Mouse (Mus musculus) embryonic facial prominence, embryonic 14.5 days (tissue): ENCODE data around the gene Ift74. TPM values are rescaled to one million over a fixed set of nuclear protein-coding genes. Genes with fewer than 3 reads are reported as not detected.

ENCODE experiments used
- ATAC-seq: fragments of 200-750 bp; cut with Nextera tagmentation; 2 replicates; pipeline ENCODE4 v1.8.0; 2017; ENCODE audit warnings: low read depth, moderate number of reproducible peaks, moderate TSS enrichment
- DNase-seq: peaks from one replicate; pipeline ENCODE4 v3.0.0-alpha.2; 2015; ENCODE audit warnings: low spot score
- H3K27ac ChIP-seq: fragments of 300-500 bp; sonication (generic); replicated peaks from 2 replicates; pipeline ENCODE4 v1.5.1; 2014; ENCODE audit warnings: low read depth, mild to moderate bottlenecking, low read length, moderate library complexity
- H3K27me3 ChIP-seq: fragments of 300-500 bp; sonication (generic); replicated peaks from 2 replicates; pipeline ENCODE4 v1.6.1; 2014; ENCODE audit warnings: low read length; ENCODE audit not compliant: control insufficient read depth, insufficient read depth
- H3K36me3 ChIP-seq: fragments of 300-500 bp; sonication (generic); 2 replicates; pipeline ENCODE4 v1.6.1; 2014; ENCODE audit warnings: low read length, mixed read lengths; ENCODE audit not compliant: control insufficient read depth, insufficient read depth
- H3K4me1 ChIP-seq: fragments of 300-500 bp; sonication (generic); 2 replicates; pipeline ENCODE4 v1.6.1; 2014; ENCODE audit warnings: antibody characterized with exemption, low read length; ENCODE audit not compliant: control insufficient read depth, insufficient read depth
- H3K4me2 ChIP-seq: fragments of 300-500 bp; sonication (generic); 2 replicates; pipeline ENCODE4 v1.6.1; 2014; ENCODE audit warnings: low read depth, mild to moderate bottlenecking, low read length, moderate library complexity, mixed read lengths
- H3K4me3 ChIP-seq: fragments of 300-500 bp; sonication (generic); 2 replicates; pipeline ENCODE4 v1.5.1; 2014; ENCODE audit warnings: low read depth, mild to moderate bottlenecking, low read length
- H3K9ac ChIP-seq: fragments of 300-500 bp; sonication (generic); 2 replicates; pipeline ENCODE4 v1.6.1; 2014; ENCODE audit warnings: low read depth, mild to moderate bottlenecking, low read length, moderate library complexity, mixed read lengths
- H3K9me3 ChIP-seq: fragments of 300-500 bp; sonication (generic); 2 replicates; pipeline ENCODE4 v1.6.1; 2016; ENCODE audit warnings: low read length; ENCODE audit not compliant: control insufficient read depth
- WGBS: fragments of 180-500 bp; shearing (Covaris S2); extraction: QIAGEN DNeasy Blood & Tissue Kit; methylation state at CpG from one replicate; pipeline ENCODE4 v1.1.7; 2014; 5-methylcytosine and 5-hydroxymethylcytosine counted together
- polyA plus RNA-seq: library from polyadenylated mRNA; unstranded; fragments of >200 nt; fragmentation: Nextera tagmentation; extraction: Ambion mirVana; gene quantifications from 2 replicates; pipeline ENCODE4 v1.2.1, GENCODE M21; 2014

Gene Ift74
- polyA plus RNA-seq: 33.5 and 36.2 TPM in 2 replicates

DNA sequence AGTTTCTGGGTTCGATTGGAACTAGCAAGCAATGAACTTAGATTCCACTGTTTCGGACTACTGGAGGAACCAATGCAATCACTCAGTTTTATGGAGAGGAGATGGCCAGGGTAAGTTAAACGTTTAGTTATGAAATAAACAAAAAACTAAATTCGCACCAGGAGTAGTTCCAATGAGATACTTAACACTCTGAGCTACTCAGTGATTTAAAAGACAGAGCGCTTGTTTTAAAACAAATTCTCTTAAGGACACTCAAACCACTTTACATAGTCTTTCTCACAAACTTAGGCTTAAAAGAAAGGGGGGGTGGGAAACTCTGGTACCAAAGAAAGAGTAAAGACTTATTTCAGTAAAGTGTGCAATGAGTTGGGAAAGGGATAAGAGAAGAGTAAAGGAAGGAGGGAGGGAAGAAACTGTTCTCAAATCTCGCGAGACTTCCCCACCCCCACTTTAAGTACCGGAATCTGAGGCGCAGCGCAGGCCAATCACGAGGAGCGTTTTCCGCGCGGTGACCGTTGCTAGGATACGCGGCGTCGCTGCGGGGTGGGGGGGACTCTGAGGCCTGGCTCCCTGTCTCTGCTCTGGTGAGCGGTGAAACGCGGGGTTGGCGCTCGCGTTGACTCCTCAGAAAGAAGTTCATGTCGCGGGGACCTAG, at the start of gene Ift74:
Gene Ift74, plus strand, starts transcription at position 520 of the 655 bp plus-strand sequence.
- Histone ChIP-seq H3K9me3 (no peaks in the 10 kb centered on the region), H3K27ac (peak within 1 kb of the TSS; percentile 86), H3K4me2 (peak within 1 kb of the TSS; percentile 58), H3K36me3 (no peaks in the 10 kb centered on the region), H3K4me1 (peaks cover 10% of the 10 kb centered on the region; the same call in 1 of the 2 replicates), H3K9ac (peak within 1 kb of the TSS; percentile 70), H3K4me3 (peak within 1 kb of the TSS; percentile 55), H3K27me3 (no peaks in the 10 kb centered on the region)
- peak; percentile 100 for ATAC-seq
- peak; percentile 98 for DNase-seq
- 3% methylated on average over 29 of the region's 29 CpGs for WGBS

DNA sequence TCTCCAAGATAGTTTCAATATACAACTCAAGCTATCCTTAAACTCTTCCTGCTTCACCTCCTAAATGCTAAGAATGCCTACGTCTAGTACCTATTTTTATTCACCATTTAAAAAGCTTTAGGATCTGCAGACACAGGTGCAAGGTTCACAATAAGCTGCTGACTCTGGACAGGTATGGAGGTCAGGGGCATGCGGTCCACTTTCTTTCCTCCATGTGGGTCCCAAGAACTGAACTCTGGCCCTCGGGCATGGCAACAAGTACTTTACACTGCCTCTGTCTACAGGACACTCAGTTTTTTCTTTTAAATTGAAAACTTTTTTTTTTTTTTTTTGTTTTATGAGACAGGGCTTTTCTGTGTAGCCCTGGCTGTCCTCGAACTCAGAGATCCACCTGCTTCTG, 41.6 kb upstream of the Ift74 start:
- Histone ChIP-seq H3K4me3 (no peak overlapping the region), H3K4me1 (no peaks in the 10 kb centered on the region), H3K9me3 (no peaks in the 10 kb centered on the region), H3K9ac (no peak overlapping the region), H3K36me3 (peaks cover 48% of the 10 kb centered on the region), H3K27ac (no peak overlapping the region), H3K27me3 (no peaks in the 10 kb centered on the region), H3K4me2 (no peak overlapping the region)
- DNase-seq: no peak
- no peak for ATAC-seq
- 94% methylated on average over 4 of the region's 4 CpGs for whole genome bisulfite sequencing

DNA sequence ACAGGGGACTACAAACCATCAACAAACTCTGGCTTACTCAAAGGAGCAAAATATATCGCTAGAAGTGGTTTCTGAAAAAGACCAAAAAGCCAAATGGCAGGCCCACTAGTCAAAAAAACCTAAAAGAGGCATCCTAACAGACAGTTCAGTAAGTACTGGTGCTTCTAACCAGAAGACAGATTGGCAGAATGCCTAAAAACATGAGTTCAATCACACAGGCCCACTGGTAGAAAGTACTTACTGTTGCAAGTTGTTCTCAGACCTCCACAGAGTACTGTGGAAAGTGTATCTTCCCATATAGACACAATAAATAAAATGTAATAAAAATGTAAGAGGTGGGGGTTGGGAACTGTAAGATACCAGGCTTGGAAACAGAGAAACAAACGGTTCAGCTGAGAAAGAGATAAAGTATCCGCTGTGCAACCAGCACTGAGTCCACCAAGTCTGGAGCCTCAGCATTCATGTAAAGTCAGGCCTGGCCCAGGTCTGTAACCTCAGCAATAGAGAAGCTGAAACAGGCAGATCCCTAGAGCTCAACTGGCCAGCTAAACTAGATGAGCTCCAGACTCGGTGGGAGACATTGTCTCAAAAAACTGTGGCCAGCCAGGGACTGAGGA, 22.4 kb upstream of the Ift74 start:
- no peaks in the 10 kb centered on the region for H3K9me3 ChIP-seq
- H3K4me3 ChIP-seq: no peak overlapping the region
- H3K27me3 ChIP-seq: no peaks in the 10 kb centered on the region
- H3K27ac ChIP-seq: no peak overlapping the region
- DNase-seq: no peak
- no peak overlapping the region for H3K4me2 ChIP-seq
- H3K9ac ChIP-seq: no peak overlapping the region
- H3K36me3 ChIP-seq: no peaks in the 10 kb centered on the region
- WGBS: 83% methylated on average over 4 of the region's 4 CpGs
- ATAC-seq: no peak
- no peaks in the 10 kb centered on the region for H3K4me1 ChIP-seq

DNA sequence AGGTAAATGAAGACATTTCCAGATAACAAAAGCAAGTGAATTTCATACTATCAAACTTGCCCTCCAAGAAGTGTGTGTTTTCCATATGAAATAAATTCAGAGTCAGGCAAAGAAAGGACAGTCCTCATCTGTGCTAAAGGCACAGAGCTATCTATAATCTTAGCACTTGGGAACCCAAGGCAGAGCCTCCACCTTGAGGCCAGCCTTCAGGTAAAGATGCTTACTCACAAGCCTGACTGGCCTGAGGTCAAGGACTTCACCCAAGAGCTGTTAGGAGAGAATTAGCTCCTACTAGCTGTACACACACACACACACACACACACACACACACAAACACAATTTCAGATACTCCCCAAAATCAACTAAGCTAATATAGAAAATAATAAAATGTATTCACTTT, 21.6 kb upstream of the Ift74 start:
- no peaks in the 10 kb centered on the region for H3K4me1 ChIP-seq
- H3K9me3 ChIP-seq: no peaks in the 10 kb centered on the region
- no peaks in the 10 kb centered on the region for H3K36me3 ChIP-seq
- no peak overlapping the region for H3K9ac ChIP-seq
- no peak overlapping the region for H3K4me2 ChIP-seq
- DNase-seq (no peak), ATAC-seq (no peak)
- no peak overlapping the region for H3K27ac ChIP-seq
- H3K4me3 ChIP-seq: no peak overlapping the region
- H3K27me3 ChIP-seq: no peaks in the 10 kb centered on the region

DNA sequence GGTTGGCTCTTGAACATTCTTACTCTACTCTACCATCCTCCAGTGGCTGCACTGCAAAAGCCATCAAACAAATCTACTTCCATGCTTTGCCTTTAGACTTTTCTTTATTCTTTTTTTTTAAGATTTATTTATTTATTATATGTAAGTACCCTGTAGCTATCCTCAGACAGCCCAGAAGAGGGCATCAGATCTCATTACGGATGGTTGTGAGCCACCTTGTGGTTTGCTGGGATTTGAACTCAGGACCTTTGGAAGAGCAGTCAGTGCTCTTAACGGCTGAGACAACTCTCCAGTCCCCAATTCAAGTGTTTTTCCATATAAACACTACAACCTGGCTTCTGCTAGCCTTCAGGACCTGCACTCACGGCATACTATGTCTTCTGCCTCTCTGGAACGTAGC, 12.9 kb upstream of the Ift74 start:
- 83% methylated on average over 4 of the region's 4 CpGs for WGBS
- H3K4me3 ChIP-seq: peak overlapping the region; percentile 88; the same call in 1 of the 2 replicates
- H3K4me2 ChIP-seq: peak overlapping the region; percentile 76; the same call in 1 of the 2 replicates
- peaks cover 12% of the 10 kb centered on the region; the same call in 1 of the 2 replicates for H3K4me1 ChIP-seq
- no peak overlapping the region for H3K9ac ChIP-seq
- no peak for ATAC-seq
- no peak overlapping the region for H3K27ac ChIP-seq
- no peak for DNase-seq
- no peaks in the 10 kb centered on the region for H3K27me3 ChIP-seq
- no peaks in the 10 kb centered on the region for H3K36me3 ChIP-seq
- H3K9me3 ChIP-seq: no peaks in the 10 kb centered on the region

DNA sequence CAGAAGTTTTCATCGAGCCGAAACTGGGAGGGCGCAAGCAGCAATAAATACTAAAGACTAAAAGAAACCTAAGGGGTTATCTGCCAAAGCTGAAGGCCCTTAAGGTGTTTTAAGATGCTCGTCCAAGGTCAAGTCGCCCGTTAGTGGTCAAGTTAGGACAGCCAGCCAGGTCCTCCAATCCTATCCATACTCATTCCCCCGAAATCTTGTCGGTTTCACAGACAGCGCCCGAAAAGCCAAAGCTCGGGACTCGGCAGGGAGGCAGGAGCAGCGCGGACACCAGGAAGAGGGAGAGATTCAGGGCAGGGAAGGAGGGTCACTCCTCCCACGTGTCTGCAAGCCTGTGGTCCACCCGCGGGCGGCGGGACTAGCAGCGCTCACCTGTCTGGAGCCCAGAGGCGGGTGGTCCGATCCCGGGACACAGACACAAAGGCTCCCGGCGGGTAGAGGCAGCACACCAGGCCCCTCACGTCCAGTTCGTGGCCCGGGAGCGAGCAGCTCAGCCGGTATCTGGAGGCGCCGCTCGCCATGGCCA, 11.7 kb upstream of the Ift74 start:
- no peaks in the 10 kb centered on the region for H3K27me3 ChIP-seq
- WGBS: under 1% methylated on average over 19 of the region's 33 CpGs
- peak overlapping the region; percentile 95 for H3K9ac ChIP-seq
- H3K4me2 ChIP-seq: peak overlapping the region; percentile 76
- ATAC-seq: no peak
- peak overlapping the region; percentile 88 for H3K4me3 ChIP-seq
- peak overlapping the region; percentile 93 for H3K27ac ChIP-seq
- no peaks in the 10 kb centered on the region for H3K36me3 ChIP-seq
- no peaks in the 10 kb centered on the region for H3K9me3 ChIP-seq
- H3K4me1 ChIP-seq: peaks cover 12% of the 10 kb centered on the region; the same call in 1 of the 2 replicates
- peak; percentile 26 for DNase-seq

DNA sequence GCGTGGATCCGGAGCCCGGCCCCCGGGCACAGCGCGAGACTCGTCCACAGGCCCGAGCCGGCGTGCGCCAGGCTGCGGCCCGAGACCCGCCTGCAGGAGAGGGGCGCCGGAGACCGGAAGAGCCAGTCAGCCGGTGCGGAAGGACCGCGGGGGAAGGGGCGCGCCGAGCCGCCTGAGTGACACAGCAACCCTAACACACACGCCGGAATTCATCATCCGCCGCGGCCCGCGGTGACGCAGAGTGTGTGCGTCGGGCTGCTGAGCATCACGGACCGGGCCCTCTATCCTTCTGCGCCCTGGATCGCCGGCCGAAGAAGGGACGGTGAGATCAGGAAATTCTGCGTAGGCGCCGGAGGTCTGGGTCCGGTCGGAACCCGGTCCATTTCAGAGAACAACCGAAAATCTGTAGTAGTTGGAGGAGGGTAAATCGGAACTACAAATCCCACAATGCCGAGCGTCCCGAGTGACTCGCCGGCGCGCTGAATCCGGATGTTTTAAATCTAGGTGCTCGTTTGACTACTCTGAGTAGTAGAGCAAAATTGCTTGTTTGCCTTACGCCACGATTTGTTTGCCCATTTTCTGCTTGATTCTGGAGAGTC, 11.2 kb upstream of the Ift74 start, which contains the start of gene Plaa:
Gene Plaa, minus strand, starts transcription at position 214 of the 599 bp plus-strand sequence.
- peak; percentile 99 for ATAC-seq
- Histone ChIP-seq H3K36me3 (no peaks in the 10 kb centered on the region), H3K4me3 (peak within 1 kb of the TSS; percentile 88), H3K4me1 (peaks cover 12% of the 10 kb centered on the region; the same call in 1 of the 2 replicates), H3K27ac (peak within 1 kb of the TSS; percentile 93), H3K27me3 (no peaks in the 10 kb centered on the region), H3K4me2 (peak within 1 kb of the TSS; percentile 76), H3K9me3 (no peaks in the 10 kb centered on the region), H3K9ac (peak within 1 kb of the TSS; percentile 95)
- DNase-seq: peak; percentile 96
- 0% methylated on average over 32 of the region's 61 CpGs for WGBS

DNA sequence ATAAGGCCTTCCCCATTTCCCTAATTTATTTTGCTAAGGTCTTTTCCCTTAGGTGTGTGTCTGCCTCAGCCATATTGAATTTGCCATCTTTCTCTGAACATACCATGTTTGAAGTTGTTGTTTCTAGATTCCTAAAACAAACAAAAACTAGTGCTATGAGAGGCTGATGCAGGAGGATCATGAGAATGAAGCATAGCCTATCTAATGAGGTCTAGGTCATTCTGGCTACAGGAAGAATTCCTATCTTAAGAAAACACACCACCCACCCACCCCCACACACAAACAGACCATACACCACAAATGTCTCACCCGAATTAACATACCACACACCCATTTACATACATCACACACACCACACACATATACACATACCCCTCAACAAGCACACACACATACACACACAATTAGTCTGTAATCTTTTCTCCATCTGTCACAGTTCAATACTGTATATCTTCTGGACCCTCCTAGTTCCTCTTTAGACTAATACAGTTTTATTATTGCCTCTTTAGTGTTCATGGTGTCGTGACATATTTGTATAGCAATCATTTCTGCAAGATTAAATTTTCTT, 9.8 kb upstream of the Ift74 start:
- DNase-seq: no peak
- Histone ChIP-seq H3K36me3 (no peaks in the 10 kb centered on the region), H3K4me2 (no peak overlapping the region), H3K4me1 (peaks cover 12% of the 10 kb centered on the region; the same call in 1 of the 2 replicates), H3K27me3 (no peaks in the 10 kb centered on the region), H3K27ac (no peak overlapping the region), H3K9me3 (no peaks in the 10 kb centered on the region), H3K4me3 (no peak overlapping the region), H3K9ac (no peak overlapping the region)
- ATAC-seq: no peak
- 90% methylated on average over 2 of the region's 2 CpGs for WGBS
